Mouse (Mus musculus): Measurements from ENCODE around the gene 2010111I01Rik.
"Not testable (repeated sequence)": the region's sequence is repeated elsewhere in the genome, so short reads cannot be mapped to it uniquely, and the experiment has no call there.

DNA sequence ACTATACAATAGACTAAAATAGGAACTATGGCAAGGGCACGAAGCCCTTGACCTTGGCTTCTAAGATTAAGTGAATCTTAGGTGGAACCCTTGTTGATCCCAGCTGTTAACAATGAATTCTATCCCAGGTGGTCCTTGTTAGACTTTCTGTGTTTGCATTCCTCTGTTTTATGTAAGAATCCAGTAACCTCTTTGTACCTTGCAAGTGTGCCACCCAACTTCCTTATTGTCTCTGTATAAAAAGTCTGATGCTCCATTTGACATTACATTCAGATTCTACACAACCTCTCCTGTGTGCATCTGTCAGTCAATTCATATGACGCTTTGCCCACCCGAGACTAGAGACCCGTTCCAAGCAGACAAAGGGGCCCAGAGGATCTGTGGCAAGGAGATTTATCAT is 388.6 kb downstream of the 2010111I01Rik start:
- not testable (repeated sequence) for TF ChIP-seq ZNF384 (IDR thresholded peaks at IDR 0.05; ENCODE audit: low read depth, low read length); CHD2 (IDR thresholded peaks at IDR 0.05; ENCODE audit: low read depth, low read length); ZC3H11A (IDR thresholded peaks at IDR 0.05; ENCODE audit: borderline replicate concordance, low read depth, low read length); HCFC1 (IDR thresholded peaks at IDR 0.05; ENCODE audit: borderline replicate concordance, insufficient read depth, low read length)
